ENCODE assay signal across 7 mouse cellular contexts in the genomic region with DNA sequence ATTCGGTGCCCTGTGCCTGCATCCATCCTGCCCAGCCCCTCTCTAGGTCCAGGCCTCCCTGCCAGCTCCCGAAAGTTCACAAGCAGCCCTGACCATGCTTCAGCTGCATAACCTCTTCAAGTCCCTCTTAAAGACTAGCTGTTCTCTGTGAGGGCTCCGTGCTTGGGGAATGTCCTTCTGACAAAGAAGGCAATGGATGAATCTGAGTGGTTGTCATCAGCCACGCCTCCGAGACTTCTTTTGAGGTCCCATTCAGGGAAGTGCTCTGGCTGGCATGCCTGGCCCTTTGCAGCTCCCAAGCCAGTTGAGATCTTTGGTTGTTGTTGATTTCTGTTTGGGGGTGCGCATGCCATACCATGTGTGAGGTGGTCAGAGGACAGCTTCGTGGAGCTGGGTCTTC.
A peak's percentile ranks its signal among the peaks of the same experiment; 100 is the strongest.
DNase-seq lines count a peak whose midpoint lies in the region; ATAC-seq and TF ChIP-seq lines count a peak whose summit lies in the region.

No protein-coding gene starts in this region.

- peak overlapping the region; percentile 61 for H3K4me3 ChIP-seq in E14TG2a.4 (replicated peaks; ENCODE audit: low read length)
- H3K4me3 ChIP-seq in hindbrain, embryonic 13.5 days = no peak overlapping the region
- no peak overlapping the region for H3K4me3 ChIP-seq in liver, embryonic 12.5 days

- H3K27me3 ChIP-seq in E14TG2a.4 (ENCODE audit: insufficient read depth, low read length) = peaks cover 1% of the 10 kb centered on the region
- peaks cover 12% of the 10 kb centered on the region; the same call in 1 of the 2 replicates for H3K27me3 ChIP-seq in hindbrain, embryonic 13.5 days
- no peaks in the 10 kb centered on the region for H3K27me3 ChIP-seq in liver, embryonic 12.5 days (replicated peaks)

- peaks cover 87% of the 10 kb centered on the region for H3K4me1 ChIP-seq in E14TG2a.4 (replicated peaks; ENCODE audit: low read depth, low read length)
- peaks cover 52% of the 10 kb centered on the region for H3K4me1 ChIP-seq in hindbrain, embryonic 13.5 days (replicated peaks)
- peaks cover 52% of the 10 kb centered on the region for H3K4me1 ChIP-seq in liver, embryonic 12.5 days

- H3K36me3 ChIP-seq in E14TG2a.4 (ENCODE audit: insufficient read depth, low read length) = no peaks in the 10 kb centered on the region
- H3K36me3 ChIP-seq in hindbrain, embryonic 13.5 days = no peaks in the 10 kb centered on the region
- H3K36me3 ChIP-seq in liver, embryonic 12.5 days = no peaks in the 10 kb centered on the region

- DNase-seq in adipocyte (ENCODE audit: low spot score) = peak; percentile 24
- no peak for DNase-seq in adrenal gland, adult 8-10 months
- no peak for DNase-seq in right cerebral cortex, adult 18-20 months
- no peak for DNase-seq in urinary bladder, postnatal 4 days (ENCODE audit: low spot score in 2 of 2)

- peak overlapping the region; percentile 73 for H3K27ac ChIP-seq in hindbrain, embryonic 13.5 days
- H3K27ac ChIP-seq in liver, embryonic 12.5 days = peak overlapping the region; percentile 81

- H3K9ac ChIP-seq in hindbrain, embryonic 13.5 days = 0 out of 2 replicates have a peak overlapping the region, but pooled peaks have one; percentile 19
- no peak overlapping the region for H3K9ac ChIP-seq in liver, embryonic 12.5 days

- 36% methylated on average over 7 of the region's 7 CpGs for WGBS in hindbrain, embryonic 13.5 days
- WGBS in liver, embryonic 12.5 days (ENCODE audit: insufficient replicate concordance) = 59% methylated on average over 7 of the region's 7 CpGs

- ATAC-seq in hindbrain, embryonic 13.5 days (ENCODE audit: low FRiP score) = no peak
- no peak for ATAC-seq in liver, embryonic 12.5 days

- no peak overlapping the region for H3K4me2 ChIP-seq in hindbrain, embryonic 13.5 days
- H3K4me2 ChIP-seq in liver, embryonic 12.5 days = no peak overlapping the region

- TF ChIP-seq CTCF in E14TG2a.4 (conservative IDR thresholded peaks at IDR 0.05; ENCODE audit: low read length) = no peak

- H3K9me3 ChIP-seq in E14TG2a.4 (ENCODE audit: low read length) = no peaks in the 10 kb centered on the region
- H3K9me3 ChIP-seq in hindbrain, embryonic 13.5 days = no peaks in the 10 kb centered on the region
- no peaks in the 10 kb centered on the region for H3K9me3 ChIP-seq in liver, embryonic 12.5 days (replicated peaks)
